Mouse (Mus musculus) stomach, postnatal 0 days (tissue): ENCODE results near the gene Kcnh6.

Experiments used
- CTCF ChIP-seq: IDR thresholded peaks from 2 replicates; pipeline ENCODE4 v1.5.1; 2016; ENCODE audit warnings: antibody characterized with exemption, low read depth, mild to moderate bottlenecking, moderate library complexity
- EP300 ChIP-seq: optimal IDR thresholded peaks from 2 replicates; pipeline ENCODE3; 2016; ENCODE audit warnings: antibody characterized with exemption

DNA sequence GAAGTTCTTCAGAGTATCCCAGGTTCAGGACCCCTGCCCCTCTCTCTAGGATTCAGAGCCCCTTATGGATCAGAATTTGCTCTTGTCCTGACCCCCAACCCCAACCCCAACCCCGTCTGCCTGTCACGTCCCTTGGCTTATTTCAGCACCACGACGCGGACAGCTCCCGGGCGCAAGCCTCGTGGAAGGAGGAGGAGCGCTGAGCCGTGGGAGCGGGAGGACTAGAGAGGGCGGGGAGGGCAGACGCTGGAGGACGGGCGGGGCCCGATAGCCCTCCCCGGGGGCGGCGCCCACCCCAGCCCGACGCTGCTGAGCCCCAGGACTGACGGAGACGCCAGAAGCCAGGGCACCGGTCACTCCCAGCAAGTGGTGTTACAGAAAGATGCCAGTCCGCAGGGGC is at the start of gene Kcnh6:
- TF ChIP-seq CTCF = no peak
- TF ChIP-seq EP300 = no peak
